Mouse (Mus musculus) hindbrain, embryonic 13.5 days (tissue): Measurements from ENCODE around the gene Katnal1. TPM values are rescaled to one million over a fixed set of nuclear protein-coding genes. Genes with fewer than 3 reads are reported as not detected.

Experiments
- ATAC-seq: fragments of 200-750 bp; cut with Nextera tagmentation; 2 replicates; pipeline ENCODE4 v1.8.0; 2017; ENCODE audit warnings: moderate TSS enrichment; ENCODE audit not compliant: low FRiP score
- H3K27ac ChIP-seq: fragments of 300-500 bp; sonication (generic); 2 replicates; pipeline ENCODE4 v1.5.1; 2015; ENCODE audit warnings: inconsistent platforms, mild to moderate bottlenecking, moderate library complexity
- H3K27me3 ChIP-seq: fragments of 300-500 bp; sonication (generic); 2 replicates; pipeline ENCODE4 v1.6.1; 2015; ENCODE audit warnings: mild to moderate bottlenecking, inconsistent platforms
- H3K36me3 ChIP-seq: fragments of 300-500 bp; sonication (generic); 2 replicates; pipeline ENCODE4 v1.6.1; 2015; ENCODE audit warnings: mild to moderate bottlenecking, inconsistent platforms
- H3K4me1 ChIP-seq: fragments of 300-500 bp; sonication (generic); replicated peaks from 2 replicates; pipeline ENCODE4 v1.6.1; 2015; ENCODE audit warnings: inconsistent platforms
- H3K4me2 ChIP-seq: fragments of 300-500 bp; sonication (generic); 2 replicates; pipeline ENCODE4 v1.6.1; 2015; ENCODE audit warnings: inconsistent platforms, mild to moderate bottlenecking, moderate library complexity
- H3K4me3 ChIP-seq: fragments of 300-500 bp; sonication (generic); 2 replicates; pipeline ENCODE4 v1.5.1; 2015; ENCODE audit warnings: mild to moderate bottlenecking, inconsistent platforms
- H3K9ac ChIP-seq: fragments of 300-500 bp; sonication (generic); 2 replicates; pipeline ENCODE4 v1.6.1; 2015; ENCODE audit warnings: mild to moderate bottlenecking, inconsistent platforms
- H3K9me3 ChIP-seq: fragments of 300-500 bp; sonication (generic); 2 replicates; pipeline ENCODE4 v1.6.1; 2016; ENCODE audit warnings: inconsistent platforms
- WGBS: fragments of 180-500 bp; shearing (Covaris S2); methylation state at CpG from one replicate; pipeline ENCODE4 v1.1.7; 2015; 5-methylcytosine and 5-hydroxymethylcytosine counted together
- polyA plus RNA-seq: library from polyadenylated mRNA; unstranded; fragments of >200 nt; fragmentation: Nextera tagmentation; extraction: Ambion mirVana; gene quantifications from 2 replicates; pipeline ENCODE4 v1.2.1, GENCODE M21; 2015

Gene Katnal1
- polyA plus RNA-seq, 1 experiment from 2014 or later, result 33.4 TPM

GRCm38 (mm10) chr5:148822772-148823171, 106.3 kb downstream of the Katnal1 start:
- H3K4me2 ChIP-seq, result no peak overlapping the region
- no peak overlapping the region for H3K4me3 ChIP-seq
- H3K9ac ChIP-seq, result no peak overlapping the region
- 73% methylated on average over 13 of the region's 13 CpGs for WGBS
- no peak for ATAC-seq
- peaks cover 22% of the 10 kb centered on the region for H3K4me1 ChIP-seq
- no peaks in the 10 kb centered on the region for H3K9me3 ChIP-seq
- H3K27me3 ChIP-seq, result peaks cover 13% of the 10 kb centered on the region; the same call in 1 of the 2 replicates
- no peaks in the 10 kb centered on the region for H3K36me3 ChIP-seq
- no peak overlapping the region for H3K27ac ChIP-seq

Other genes starting within 250 kb of the Katnal1 start
- gene Gm42791, start 65.8 kb upstream of the Katnal1 start, polyA plus RNA-seq, result 5.4 and 6.6 TPM in 2 replicates